Mouse (Mus musculus): ENCODE measurements around the gene Miip. TPM values are rescaled to one million over a fixed set of nuclear protein-coding genes. Genes with fewer than 3 reads are reported as not detected.

Miip gene
- polyA plus RNA-seq, 1 experiment from 2014 or later, result 16.6 TPM

DNA sequence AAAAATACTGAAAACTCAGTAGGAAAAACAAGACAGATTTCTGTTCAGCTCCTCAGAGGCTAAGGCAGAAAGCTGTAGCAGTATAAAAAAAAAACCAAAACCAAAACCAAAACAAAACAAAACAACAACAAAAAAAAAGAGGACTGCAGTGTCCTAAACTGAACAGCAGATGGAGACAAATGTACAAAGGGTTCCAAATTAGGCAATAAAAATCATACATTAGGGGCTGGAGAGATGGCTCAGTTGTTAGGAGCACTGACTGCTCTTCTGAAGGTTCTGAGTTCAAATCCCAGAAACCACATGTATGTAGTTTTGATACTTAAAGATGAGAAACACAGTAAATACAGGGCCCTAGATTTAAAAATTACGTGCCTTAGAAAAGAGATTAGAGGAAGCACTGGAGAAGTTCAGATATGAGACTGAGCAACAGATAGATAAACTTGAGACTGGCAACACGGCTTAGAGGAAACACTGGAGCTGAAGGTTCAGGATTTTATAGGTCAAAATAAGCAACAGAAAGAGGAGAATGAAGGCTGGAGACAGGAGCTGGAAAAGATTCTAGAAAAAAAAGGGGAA, 53.9 kb downstream of the Miip start:
- H3K27me3 ChIP-seq (ENCODE audit: control insufficient read depth, insufficient read depth, low read length), result no peaks in the 10 kb centered on the region
- H3K4me2 ChIP-seq (replicated peaks; ENCODE audit: low read depth), result no peak overlapping the region
- H3K9ac ChIP-seq (ENCODE audit: low read length), result no peak overlapping the region
- no peaks in the 10 kb centered on the region for H3K36me3 ChIP-seq (ENCODE audit: control insufficient read depth, insufficient read depth, low read length)
- no peak overlapping the region for H3K27ac ChIP-seq (replicated peaks)
- H3K9me3 ChIP-seq (ENCODE audit: control insufficient read depth, low read length), result no peaks in the 10 kb centered on the region
- WGBS, result 78% methylated on average over 2 of the region's 2 CpGs
- ATAC-seq (ENCODE audit: low FRiP score, low TSS enrichment) (no peak), DNase-seq (ENCODE audit: low spot score) (no peak)
- H3K4me3 ChIP-seq (ENCODE audit: low read depth, low read length), result no peak overlapping the region
- TF ChIP-seq EP300 (optimal IDR thresholded peaks at IDR 0.05), result no peak
- TF ChIP-seq CTCF (IDR thresholded peaks at IDR 0.05; ENCODE audit: low read depth), result peak; percentile 62
- H3K4me1 ChIP-seq (replicated peaks; ENCODE audit: control insufficient read depth, insufficient read depth), result no peaks in the 10 kb centered on the region

DNA sequence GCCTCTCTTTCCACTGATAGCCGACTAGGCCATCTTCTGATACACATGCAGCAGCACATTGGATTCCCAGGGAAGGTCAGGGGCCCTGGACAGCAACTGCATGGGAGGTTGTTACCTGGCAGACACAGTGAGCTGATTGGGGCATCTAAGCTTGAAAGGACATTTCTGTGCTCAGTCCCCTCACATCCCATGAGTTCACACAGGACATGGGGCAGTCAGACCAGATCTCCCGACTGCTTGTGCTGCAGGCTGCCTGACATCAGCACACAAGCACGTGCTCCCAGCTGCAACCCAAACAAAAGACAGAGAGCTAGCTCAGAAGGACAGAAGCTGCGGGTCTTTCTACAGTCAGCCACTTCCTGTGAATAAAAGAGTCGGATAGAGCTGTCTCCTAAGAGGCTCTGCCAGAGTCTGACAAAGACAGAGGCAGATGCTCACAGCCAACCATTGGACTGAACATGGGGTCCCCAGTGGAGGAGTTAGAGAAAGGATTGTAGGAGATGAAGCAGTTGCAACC, 55.3 kb downstream of the Miip start:
- H3K27me3 ChIP-seq (ENCODE audit: control insufficient read depth, insufficient read depth, low read length), result no peaks in the 10 kb centered on the region
- DNase-seq (ENCODE audit: low spot score), result no peak
- no peak overlapping the region for H3K4me2 ChIP-seq (replicated peaks; ENCODE audit: low read depth)
- 34% methylated on average over 5 of the region's 5 CpGs for WGBS
- no peaks in the 10 kb centered on the region for H3K9me3 ChIP-seq (ENCODE audit: control insufficient read depth, low read length)
- TF ChIP-seq EP300 (optimal IDR thresholded peaks at IDR 0.05) (no peak), CTCF (IDR thresholded peaks at IDR 0.05; ENCODE audit: low read depth) (no peak)
- no peak for ATAC-seq (ENCODE audit: low FRiP score, low TSS enrichment)
- no peaks in the 10 kb centered on the region for H3K36me3 ChIP-seq (ENCODE audit: control insufficient read depth, insufficient read depth, low read length)
- H3K4me3 ChIP-seq (ENCODE audit: low read depth, low read length), result no peak overlapping the region
- H3K27ac ChIP-seq (replicated peaks), result no peak overlapping the region
- no peak overlapping the region for H3K9ac ChIP-seq (ENCODE audit: low read length)
- no peaks in the 10 kb centered on the region for H3K4me1 ChIP-seq (replicated peaks; ENCODE audit: control insufficient read depth, insufficient read depth)

Other genes with a start within 250 kb of the Miip start
- 0.70 and 0.84 TPM in 2 replicates for gene Zfp979, start 226.3 kb downstream of the Miip start, polyA plus RNA-seq (2015; fragmentation: Nextera tagmentation; extraction: Ambion mirVana)
- gene Zfp534, start 166.3 kb downstream of the Miip start, polyA plus RNA-seq (2015; fragmentation: Nextera tagmentation; extraction: Ambion mirVana), result not detected in 2 replicates
- 4.3 and 4.6 TPM in 2 replicates for gene Zfp984, start 59.0 kb downstream of the Miip start, polyA plus RNA-seq (2015; fragmentation: Nextera tagmentation; extraction: Ambion mirVana)
- 3.1 and 4.4 TPM in 2 replicates for gene Zfp933, start 20.4 kb downstream of the Miip start, polyA plus RNA-seq (2015; fragmentation: Nextera tagmentation; extraction: Ambion mirVana)
- gene Fv1, start 163 bp upstream of the Miip start, polyA plus RNA-seq (2015; fragmentation: Nextera tagmentation; extraction: Ambion mirVana), result 2.6 and 2.8 TPM in 2 replicates
- gene Mfn2, start 35.9 kb upstream of the Miip start, polyA plus RNA-seq (2015; fragmentation: Nextera tagmentation; extraction: Ambion mirVana), result 26.7 and 27.2 TPM in 2 replicates
- gene Plod1, start 68.0 kb upstream of the Miip start, polyA plus RNA-seq (2015; fragmentation: Nextera tagmentation; extraction: Ambion mirVana), result 20.1 and 21.7 TPM in 2 replicates
- 13.3 and 15.5 TPM in 2 replicates for gene 2510039O18Rik, start 72.1 kb upstream of the Miip start, polyA plus RNA-seq (2015; fragmentation: Nextera tagmentation; extraction: Ambion mirVana)
- not detected in 2 replicates for gene Nppb, start 117.0 kb upstream of the Miip start, polyA plus RNA-seq (2015; fragmentation: Nextera tagmentation; extraction: Ambion mirVana)
- gene Nppa, start 131.9 kb upstream of the Miip start, polyA plus RNA-seq (2015; fragmentation: Nextera tagmentation; extraction: Ambion mirVana), result 0.30 and 0.74 TPM in 2 replicates
- gene Clcn6, start 170.0 kb upstream of the Miip start, polyA plus RNA-seq (2015; fragmentation: Nextera tagmentation; extraction: Ambion mirVana), result 1.8 and 2.1 TPM in 2 replicates
- gene Mthfr, start 170.3 kb upstream of the Miip start, polyA plus RNA-seq (2015; fragmentation: Nextera tagmentation; extraction: Ambion mirVana), result 8.2 and 8.7 TPM in 2 replicates
- gene Agtrap, start 219.2 kb upstream of the Miip start, polyA plus RNA-seq (2015; fragmentation: Nextera tagmentation; extraction: Ambion mirVana), result 23.2 and 26.9 TPM in 2 replicates

All from stomach, postnatal 0 days (tissue).